Mouse (Mus musculus): ENCODE results near the gene Lrrc1.

Lrrc1 gene

DNA sequence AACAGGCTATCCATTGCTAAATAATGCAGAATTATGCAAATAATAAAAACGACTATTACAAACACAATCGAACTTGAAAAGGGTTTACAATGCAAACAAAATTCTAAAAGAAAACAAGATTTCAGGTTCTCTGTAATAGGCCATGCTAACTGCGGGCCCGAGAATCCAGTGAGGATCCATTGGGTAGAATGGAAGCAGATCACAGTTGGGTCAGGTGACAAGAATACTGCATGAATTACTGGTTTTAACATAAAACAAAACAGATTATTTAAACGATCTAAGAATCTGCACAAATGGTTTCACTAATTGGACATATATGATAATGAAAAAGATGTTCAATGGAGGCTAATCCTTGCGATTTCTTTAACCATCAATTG, 42.5 kb downstream of the Lrrc1 start:
- DNase-seq (ENCODE audit: low spot score): no peak

GRCm38 (mm10) chr9:77499084-77499483, 45.6 kb downstream of the Lrrc1 start:
- DNase-seq (ENCODE audit: low spot score): no peak

DNA sequence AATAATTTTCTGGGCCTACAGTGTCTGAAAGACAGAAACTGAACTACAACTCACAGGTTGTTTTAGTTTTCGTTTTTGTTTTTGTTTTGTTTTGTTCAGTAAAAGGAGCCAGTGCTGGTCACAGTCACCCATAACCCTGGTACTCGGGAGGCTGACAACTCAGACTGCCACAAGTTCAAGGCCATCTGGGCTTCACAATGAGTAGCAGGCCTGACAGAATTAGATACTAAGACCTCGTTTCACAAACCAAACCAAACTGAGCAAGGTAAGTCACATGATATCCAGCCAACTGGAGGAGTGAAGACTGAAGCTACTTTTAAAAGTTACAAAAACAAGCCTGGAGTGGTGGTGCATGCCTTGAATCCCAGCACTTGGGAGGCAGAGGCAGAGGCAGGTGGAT, 46.3 kb downstream of the Lrrc1 start:
- no peak for DNase-seq (ENCODE audit: low spot score)

- no peak for DNase-seq (ENCODE audit: low spot score)
Measured at GRCm38 (mm10) chr9:77497173-77497572, 47.5 kb downstream of the Lrrc1 start.

DNA sequence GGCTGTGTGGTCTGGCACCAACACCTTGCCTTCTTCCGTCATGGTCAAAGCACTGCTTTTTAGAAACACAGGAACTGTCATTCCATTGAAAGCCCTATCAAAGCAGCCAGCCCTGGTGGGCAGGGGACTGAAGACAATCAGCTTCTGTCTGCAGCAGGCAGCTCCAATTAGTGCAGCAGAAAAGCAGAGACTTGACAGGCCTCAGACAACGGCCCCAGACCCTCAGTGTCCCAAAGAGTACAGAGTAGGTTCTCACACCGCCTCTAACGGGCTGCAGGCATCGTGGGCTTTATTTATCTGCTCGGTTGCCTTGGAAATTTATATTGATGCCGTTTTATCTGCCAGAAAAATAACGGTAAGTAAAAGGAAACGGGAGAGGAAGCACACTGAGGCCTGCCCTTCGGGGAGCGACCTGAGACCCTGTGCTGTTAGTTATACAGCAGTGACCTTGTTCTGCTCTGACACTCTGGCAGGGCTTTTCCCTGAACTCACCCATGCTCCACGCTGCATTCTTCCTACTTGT, 48.1 kb downstream of the Lrrc1 start:
- no peak for DNase-seq (ENCODE audit: low spot score)

- no peak for DNase-seq (ENCODE audit: low spot score)
Measured at GRCm38 (mm10) chr9:77494307-77494706, 50.4 kb downstream of the Lrrc1 start.

- no peak for DNase-seq (ENCODE audit: low spot score)
Measured at GRCm38 (mm10) chr9:77488611-77489010, 56.1 kb downstream of the Lrrc1 start.

DNA sequence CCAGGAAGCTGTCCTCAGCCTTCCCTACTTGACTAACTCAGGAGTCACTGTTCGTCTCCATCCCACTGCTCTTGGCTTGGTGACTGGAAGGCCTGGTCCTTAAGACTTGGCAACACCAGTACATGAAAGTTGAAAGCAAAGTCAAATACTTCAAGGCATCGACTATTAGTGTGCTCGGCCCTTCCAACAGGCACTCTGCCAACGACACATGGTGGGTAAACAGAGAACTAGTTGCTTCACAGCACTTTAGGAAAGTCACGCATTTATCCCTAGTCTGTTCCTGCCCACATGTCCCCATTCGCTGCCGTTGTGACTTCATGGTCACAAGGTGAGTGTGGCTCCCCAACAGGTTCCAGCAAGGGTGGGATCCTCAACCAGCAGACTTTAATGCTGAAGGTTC, 57.2 kb downstream of the Lrrc1 start:
- no peak for DNase-seq (ENCODE audit: low spot score)

- DNase-seq (ENCODE audit: low spot score): no peak
Measured at GRCm38 (mm10) chr9:77485915-77486314, 58.8 kb downstream of the Lrrc1 start.

- no peak for DNase-seq (ENCODE audit: low spot score)
Measured at GRCm38 (mm10) chr9:77484751-77485150, 59.9 kb downstream of the Lrrc1 start.

DNA sequence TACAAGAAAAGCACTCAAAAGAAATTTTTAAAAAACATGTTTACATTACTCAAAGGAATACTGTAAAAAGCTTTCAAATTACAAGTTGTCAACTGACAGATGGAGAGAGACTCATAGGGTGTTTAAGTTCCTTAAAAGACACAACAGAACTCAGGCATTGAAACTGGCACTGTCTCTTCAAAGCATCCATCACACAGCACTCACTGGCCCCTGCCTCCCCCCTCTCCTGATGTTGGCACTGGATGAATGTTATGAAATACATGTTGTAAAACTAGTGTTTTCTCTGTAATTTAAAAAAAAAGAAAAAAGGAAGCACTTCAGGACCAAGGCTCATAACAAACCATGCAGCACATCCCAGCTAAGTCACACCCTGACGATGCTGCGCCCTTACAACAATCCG, 61.1 kb downstream of the Lrrc1 start:
- DNase-seq (ENCODE audit: low spot score): no peak

DNA sequence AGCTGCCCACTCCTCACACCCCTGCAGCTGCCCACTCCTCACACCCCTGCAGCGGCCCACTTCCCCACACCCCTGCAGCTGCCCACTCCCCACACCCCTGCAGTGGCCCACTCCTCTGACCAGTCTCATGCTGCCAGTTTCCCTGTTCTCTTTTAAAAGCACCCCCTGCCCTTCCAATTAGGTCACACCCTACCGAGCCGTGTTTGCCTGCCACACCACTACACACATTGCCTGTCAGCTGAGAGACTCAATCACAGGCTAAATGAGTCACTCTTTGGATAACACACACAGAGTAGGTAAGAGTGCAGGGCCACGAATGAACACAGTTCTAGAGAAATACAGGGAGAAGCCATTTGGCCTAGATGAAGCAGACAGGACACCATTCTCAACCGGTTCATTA, 62.4 kb downstream of the Lrrc1 start:
- DNase-seq (ENCODE audit: low spot score): no peak

GRCm38 (mm10) chr9:77481380-77481779, 63.3 kb downstream of the Lrrc1 start:
- peak; percentile 79 for DNase-seq (ENCODE audit: low spot score)

- no peak for DNase-seq (ENCODE audit: low spot score)
Measured at GRCm38 (mm10) chr9:77480574-77481319, 63.9 kb downstream of the Lrrc1 start.

- no peak for DNase-seq (ENCODE audit: low spot score)
Measured at GRCm38 (mm10) chr9:77480001-77480400, 64.7 kb downstream of the Lrrc1 start.

- no peak for DNase-seq (ENCODE audit: low spot score)
Measured at GRCm38 (mm10) chr9:77478166-77478920, 66.3 kb downstream of the Lrrc1 start.

GRCm38 (mm10) chr9:77474535-77474934, 70.1 kb downstream of the Lrrc1 start:
- no peak for DNase-seq (ENCODE audit: low spot score)

DNA sequence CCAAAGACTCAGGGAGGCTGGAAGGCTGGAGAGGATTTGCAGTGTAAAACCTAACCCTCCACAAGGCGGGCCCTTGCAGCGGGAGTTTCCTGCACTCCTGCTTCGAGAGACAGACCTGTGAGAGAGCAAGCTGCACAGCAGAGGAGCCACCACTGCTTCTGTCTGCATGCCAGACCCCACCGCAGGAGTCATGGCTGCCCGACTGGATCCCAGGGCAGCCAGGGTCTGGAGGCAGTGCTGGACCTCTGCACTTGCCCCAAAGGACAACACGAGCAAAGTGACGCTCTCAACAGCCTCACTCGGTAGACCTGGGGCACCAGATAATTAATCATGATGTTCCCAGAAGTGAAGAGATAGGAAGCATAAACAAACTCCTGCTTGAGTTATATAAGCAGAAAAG, 72.1 kb downstream of the Lrrc1 start:
- no peak for DNase-seq (ENCODE audit: low spot score)

GRCm38 (mm10) chr9:77471646-77472220, 72.9 kb downstream of the Lrrc1 start:
- DNase-seq (ENCODE audit: low spot score): no peak

DNA sequence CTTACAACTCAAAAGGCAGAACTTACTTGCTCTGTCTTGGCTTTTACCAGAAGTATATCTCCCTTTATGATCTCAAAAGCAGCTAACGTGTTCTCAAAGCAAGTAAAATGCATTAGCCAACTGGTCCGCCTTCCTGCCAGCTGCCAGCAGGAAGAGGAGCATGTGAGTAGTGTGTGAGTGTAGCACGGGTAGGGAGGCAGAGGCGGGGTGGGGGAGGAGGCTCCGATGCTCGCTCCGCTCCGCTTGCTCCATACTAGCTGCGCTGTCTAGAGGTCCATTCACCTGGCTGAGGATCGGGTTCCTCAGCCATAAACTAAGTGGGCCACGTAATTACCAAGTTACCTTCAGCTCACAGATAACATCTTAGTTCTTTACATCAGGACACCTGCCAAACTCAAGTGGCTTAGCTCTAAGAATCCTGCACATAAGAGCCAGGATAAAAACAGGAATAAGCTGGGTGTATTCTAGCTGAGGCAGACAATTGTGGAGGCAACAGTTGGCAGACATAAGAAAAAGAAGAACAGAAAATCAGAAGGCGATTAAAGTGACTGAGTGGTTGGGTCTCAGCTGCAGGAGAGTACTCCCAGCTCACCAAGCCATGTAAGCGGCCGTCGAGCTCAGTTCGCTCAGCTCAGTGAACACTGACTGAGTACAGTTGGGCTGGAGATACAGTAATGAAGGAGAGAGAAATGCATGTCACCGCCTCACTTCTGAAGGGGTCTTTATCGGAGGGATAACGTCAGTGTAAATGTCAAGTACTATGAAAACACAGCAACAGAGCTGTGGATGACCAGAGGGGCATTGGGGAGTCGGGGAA, 74.7 kb downstream of the Lrrc1 start:
- DNase-seq (ENCODE audit: low spot score): no peak

DNA sequence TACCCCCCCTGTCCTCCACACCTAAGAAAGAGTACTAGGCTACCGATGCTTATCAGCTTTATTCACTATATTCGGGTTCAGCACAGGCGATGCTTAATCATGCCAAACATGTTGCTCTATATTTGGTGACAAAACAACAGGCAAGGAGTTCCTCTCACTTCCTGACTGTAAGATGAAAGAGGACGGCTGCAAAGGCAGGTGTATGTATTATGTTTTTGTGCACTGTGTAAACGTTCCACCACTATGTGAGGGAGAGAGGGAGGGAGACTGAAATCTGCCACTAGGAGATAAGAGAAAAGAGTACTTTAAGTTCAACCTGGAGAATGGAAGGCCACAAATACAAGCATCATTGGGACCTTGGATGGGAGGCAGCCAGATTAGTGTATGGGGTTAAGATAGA, 77.7 kb downstream of the Lrrc1 start:
- DNase-seq (ENCODE audit: low spot score): no peak

GRCm38 (mm10) chr9:77465401-77465800, 79.3 kb downstream of the Lrrc1 start:
- no peak for DNase-seq (ENCODE audit: low spot score)

All from testis, postnatal 14 days (tissue).